Comparison of ENCODE assay signal across 10 mouse cellular contexts in the genomic region with DNA sequence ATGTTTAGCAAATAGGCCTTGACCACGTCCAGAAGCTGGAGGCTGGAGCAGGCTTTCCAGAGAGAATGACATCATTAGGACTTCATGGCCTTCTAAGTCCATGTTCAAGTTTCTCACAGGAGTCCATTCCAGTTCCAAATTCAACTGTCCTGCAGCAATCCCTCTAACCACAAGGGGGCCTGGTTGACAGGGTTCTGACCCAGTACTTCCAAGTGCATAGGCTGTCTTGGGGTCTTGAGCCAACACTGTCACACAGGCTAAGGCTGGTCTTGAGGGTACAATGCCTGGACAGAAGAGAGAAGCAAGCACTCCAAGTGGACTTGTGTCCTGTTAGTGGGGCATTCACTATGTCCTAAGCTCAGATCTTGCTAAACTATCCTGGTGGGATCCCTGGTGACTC.
A peak's percentile ranks its signal among the peaks of the same experiment; 100 is the strongest.
DNase-seq lines count a peak whose midpoint lies in the region; ATAC-seq and TF ChIP-seq lines count a peak whose summit lies in the region.
"Had no signal": no experiment of that assay in that cellular context is flagged by ENCODE, and none has a peak within 500 bp of the region (broad histone marks: within the 10 kb centered on the region; RNA-seq: fewer than 3 reads in every experiment).

No protein-coding gene starts in this region.

- peak; percentile 46 for TF ChIP-seq CTCF in heart, adult 2 months (IDR thresholded peaks at IDR 0.05)

- no peak for TF ChIP-seq POLR2A in heart, adult 2 months (IDR thresholded peaks at IDR 0.05; ENCODE audit: insufficient read depth, low read depth, low read length)

- 63% methylated on average over 1 of the region's 1 CpGs for WGBS in heart, adult 2 months
- 81% methylated on average over 1 of the region's 1 CpGs for WGBS in hindbrain, embryonic 16.5 days

- no peak for TF ChIP-seq EP300 in heart, adult 2 months (IDR thresholded peaks at IDR 0.05; ENCODE audit: insufficient read depth, low read depth, low read length)

- no peak for DNase-seq in heart, adult 2 months
- no peak for DNase-seq in heart, adult 9 months (ENCODE audit: low spot score in 2 of 2)
- DNase-seq in right cerebral cortex, postnatal 14 days: peak; percentile 14
- DNase-seq in right cerebral cortex, postnatal 25 days: no peak
- peak; percentile 65 for DNase-seq in embryo, embryonic 10.5 days (ENCODE audit: low spot score)
- peak; percentile 25 for DNase-seq in left cerebral cortex, postnatal 4 days
- no peak for DNase-seq in frontal cortex, postnatal 14 days (ENCODE audit: low spot score in 2 of 2)

- H3K36me3 ChIP-seq in heart, adult 2 months (ENCODE audit: control insufficient read depth, insufficient read depth, low read length): no peaks in the 10 kb centered on the region
- H3K36me3 ChIP-seq in hindbrain, embryonic 16.5 days (ENCODE audit: control insufficient read depth, insufficient read depth, low read length): no peaks in the 10 kb centered on the region
- H3K36me3 ChIP-seq: heart, embryonic 15.5 days had no signal

- H3K4me3 ChIP-seq in heart, adult 2 months: no peak overlapping the region
- no peak overlapping the region for H3K4me3 ChIP-seq in hindbrain, embryonic 16.5 days (ENCODE audit: low read length)
- H3K4me3 ChIP-seq: heart, embryonic 15.5 days; megakaryocyte, embryonic 14.5 days had no signal

- ATAC-seq in hindbrain, embryonic 16.5 days: no peak

- H3K27me3 ChIP-seq in heart, adult 2 months (ENCODE audit: control insufficient read depth, insufficient read depth, low read length): no peaks in the 10 kb centered on the region
- no peaks in the 10 kb centered on the region for H3K27me3 ChIP-seq in hindbrain, embryonic 16.5 days (replicated peaks; ENCODE audit: control insufficient read depth, insufficient read depth, low read length)
- H3K27me3 ChIP-seq: heart, embryonic 15.5 days; megakaryocyte, embryonic 14.5 days had no signal

- no peak overlapping the region for H3K27ac ChIP-seq in heart, adult 2 months
- H3K27ac ChIP-seq in hindbrain, embryonic 16.5 days (ENCODE audit: low read depth, low read length): no peak overlapping the region
- H3K27ac ChIP-seq: heart, embryonic 15.5 days had no signal

- no peaks in the 10 kb centered on the region for H3K9me3 ChIP-seq in hindbrain, embryonic 16.5 days (ENCODE audit: control insufficient read depth, low read length)
- H3K9me3 ChIP-seq: heart, embryonic 15.5 days; megakaryocyte, embryonic 14.5 days had no signal

- H3K4me2 ChIP-seq in hindbrain, embryonic 16.5 days (ENCODE audit: low read length): no peak overlapping the region
- H3K4me2 ChIP-seq: heart, embryonic 15.5 days had no signal

- H3K9ac ChIP-seq in heart, adult 2 months (ENCODE audit: low read depth, low read length): no peak overlapping the region
- no peak overlapping the region for H3K9ac ChIP-seq in hindbrain, embryonic 16.5 days (ENCODE audit: low read depth, low read length)
- H3K9ac ChIP-seq: heart, embryonic 15.5 days had no signal

- H3K79me2 ChIP-seq in heart, adult 2 months (replicated peaks; ENCODE audit: control insufficient read depth, insufficient read depth, low read length): no peaks in the 10 kb centered on the region

- H3K4me1 ChIP-seq in heart, adult 2 months (ENCODE audit: control insufficient read depth, insufficient read depth, low read length): no peaks in the 10 kb centered on the region
- H3K4me1 ChIP-seq in hindbrain, embryonic 16.5 days (ENCODE audit: control insufficient read depth, insufficient read depth, low read depth, low read length): no peaks in the 10 kb centered on the region
- H3K4me1 ChIP-seq: heart, embryonic 15.5 days; megakaryocyte, embryonic 14.5 days had no signal

- intact Hi-C loops in heart, adult 2 months (cut with DNase I): no loop called here
- intact Hi-C loops in left cerebral cortex, postnatal 4 days (cut with DNase I): no loop called here

Comparison
In these comparisons a context has a peak if more than half of its experiments do, and no peak if none do; other contexts are left out.
1. DNase-seq: peak in right cerebral cortex, postnatal 14 days (single experiment), embryo, embryonic 10.5 days (single experiment) and left cerebral cortex, postnatal 4 days (single experiment); none in heart, adult 2 months (0 of 2), heart, adult 9 months (0 of 2), right cerebral cortex, postnatal 25 days (single experiment) and frontal cortex, postnatal 14 days (0 of 2).